Mouse (Mus musculus) lung, adult 18-20 months (tissue): Measurements from ENCODE around the gene Nupr1l.
"Not testable (repeated sequence)": the region's sequence is repeated elsewhere in the genome, so short reads cannot be mapped to it uniquely, and the experiment has no call there.

Source experiments
- DNase-seq, 2 experiments: peaks; one replicate each; pipeline ENCODE4 v3.0.0; 2022; ENCODE audit warnings: mixed read lengths in 2 of 2

The Nupr1l gene

DNA sequence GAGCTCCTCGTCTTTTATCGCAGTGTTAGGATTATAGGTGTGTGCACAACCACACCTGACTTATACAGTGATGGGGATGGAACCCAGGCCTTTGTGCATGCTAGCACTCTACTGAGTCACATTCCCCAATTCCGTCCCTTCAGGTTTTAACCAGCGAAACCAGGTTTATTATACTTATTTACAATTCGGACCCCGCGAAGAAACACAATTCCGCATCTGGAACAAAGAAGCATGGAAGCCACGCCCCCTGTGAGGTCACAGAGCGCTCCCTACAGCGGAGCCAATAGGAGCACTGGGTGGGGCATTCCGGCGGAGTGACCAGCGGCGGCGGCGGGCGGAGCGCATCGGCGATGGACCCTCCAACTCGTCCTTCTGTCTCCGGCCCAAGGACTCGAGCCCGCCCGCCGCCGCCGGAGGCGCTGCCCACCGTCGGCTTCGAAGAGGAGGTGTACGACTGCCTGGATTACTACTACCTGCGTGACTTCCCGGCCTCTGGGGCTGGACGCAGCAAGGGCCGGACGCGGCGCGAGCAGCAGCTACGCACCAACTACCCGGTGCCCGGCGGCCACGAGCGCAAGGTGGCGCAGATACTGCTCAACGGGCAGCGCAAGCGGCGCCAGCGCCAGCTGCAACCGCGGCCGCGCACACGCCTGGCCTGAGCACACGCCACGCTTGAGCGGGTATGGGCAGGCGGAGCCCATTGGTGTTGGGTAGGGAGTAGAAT is at the start of gene Nupr1l:
Gene Nupr1l (plus strand): TSS at position 299 of the 724 bp plus-strand sequence.
- DNase-seq: peak; percentile 92 to 94

DNA sequence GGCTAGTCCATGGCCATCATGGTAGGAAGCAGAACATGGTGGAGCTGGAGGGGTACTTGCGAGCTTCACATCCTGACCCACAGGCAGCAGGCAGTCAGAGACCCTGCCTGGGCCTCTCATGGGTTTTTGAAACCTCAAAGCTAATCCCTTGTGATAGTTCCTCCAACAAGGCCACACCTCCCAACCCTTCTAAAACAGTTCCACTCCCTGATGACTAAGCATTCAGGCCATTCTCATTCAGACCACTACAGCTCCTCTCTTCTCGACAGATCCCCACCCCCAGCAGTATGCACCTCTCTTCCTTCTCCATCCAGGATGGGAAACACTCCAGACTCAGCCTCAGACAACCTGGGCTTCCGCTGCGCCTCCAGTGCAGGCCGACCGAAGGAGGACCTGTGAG is 46.0 kb upstream of the Nupr1l start:
- DNase-seq: no peak

DNA sequence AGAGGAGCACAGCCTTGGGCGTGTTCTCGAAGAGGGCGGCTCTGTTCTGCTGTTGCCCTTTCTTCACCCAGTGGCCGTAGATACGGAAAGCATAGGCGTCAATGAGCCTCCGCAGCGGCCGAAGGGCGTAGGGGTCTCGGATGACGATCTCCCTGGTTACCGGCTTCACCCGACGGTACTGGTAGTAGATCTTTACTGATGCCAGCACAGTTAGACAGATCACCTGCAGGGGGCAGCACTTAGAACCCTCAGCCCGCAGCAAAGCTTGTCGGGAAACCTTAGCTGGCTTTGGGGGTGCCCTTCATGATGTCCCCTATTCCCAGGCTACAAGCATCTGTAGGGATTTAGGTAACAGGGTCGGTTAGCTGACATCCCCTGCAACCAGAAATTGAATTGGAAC is 43.9 kb upstream of the Nupr1l start:
- peak; percentile 19 to 35 for DNase-seq

DNA sequence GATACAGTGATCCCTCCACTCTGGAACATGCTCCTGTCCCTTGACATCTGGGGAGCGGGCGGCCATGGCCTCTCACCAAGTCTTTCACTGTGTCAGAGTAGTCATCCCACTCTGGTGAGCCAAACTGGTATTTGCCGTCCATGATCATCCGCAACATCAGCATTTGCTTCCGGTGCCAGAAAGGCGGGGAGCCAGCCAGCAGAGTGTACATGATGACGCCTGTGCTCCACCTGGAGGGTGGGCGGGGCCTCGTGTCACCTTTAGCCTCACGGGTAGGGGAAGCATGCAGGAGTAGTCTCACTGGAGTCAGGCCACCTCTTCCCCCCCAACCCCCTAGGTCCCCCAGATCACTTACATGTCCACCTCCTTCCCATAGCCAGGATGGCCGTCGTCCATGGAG is 42.5 kb upstream of the Nupr1l start:
- no peak for DNase-seq

DNA sequence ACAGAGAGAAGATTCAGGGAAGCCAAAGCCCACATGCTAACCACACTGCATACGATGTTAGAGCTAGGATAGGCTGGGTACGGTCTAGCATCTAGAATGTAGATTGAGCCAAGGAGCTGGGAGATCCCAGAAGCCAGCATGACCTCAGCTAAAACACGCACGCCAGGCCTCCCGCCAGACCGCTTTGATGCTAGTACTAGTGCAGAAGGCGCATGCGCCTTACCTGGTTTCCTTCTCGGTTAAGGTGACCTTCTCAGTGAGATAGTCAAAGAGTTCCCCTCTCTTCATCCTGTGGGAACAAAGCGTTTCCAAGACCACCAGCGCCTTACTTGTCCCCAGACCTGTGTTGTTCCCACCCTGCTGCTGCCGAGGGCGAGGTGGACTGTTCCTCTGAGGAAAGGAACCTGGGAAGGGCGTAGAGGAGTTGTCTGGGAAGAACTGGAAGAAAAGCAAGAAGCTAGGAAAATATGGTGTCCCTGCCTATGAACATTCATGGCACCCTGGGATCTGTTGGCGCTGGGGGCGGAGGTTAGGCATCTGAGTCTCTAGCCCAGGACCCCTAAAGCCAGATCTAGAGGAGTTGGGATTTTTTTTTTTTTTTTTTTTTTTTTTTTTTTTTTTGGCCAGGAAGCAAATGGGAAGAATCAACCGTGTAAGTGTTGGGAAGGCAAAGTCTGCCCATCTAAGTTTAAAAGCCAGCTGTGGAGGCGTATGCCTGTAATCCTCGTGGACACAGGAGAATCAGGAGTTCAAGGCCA is 38.9 kb upstream of the Nupr1l start:
- DNase-seq: no peak

DNA sequence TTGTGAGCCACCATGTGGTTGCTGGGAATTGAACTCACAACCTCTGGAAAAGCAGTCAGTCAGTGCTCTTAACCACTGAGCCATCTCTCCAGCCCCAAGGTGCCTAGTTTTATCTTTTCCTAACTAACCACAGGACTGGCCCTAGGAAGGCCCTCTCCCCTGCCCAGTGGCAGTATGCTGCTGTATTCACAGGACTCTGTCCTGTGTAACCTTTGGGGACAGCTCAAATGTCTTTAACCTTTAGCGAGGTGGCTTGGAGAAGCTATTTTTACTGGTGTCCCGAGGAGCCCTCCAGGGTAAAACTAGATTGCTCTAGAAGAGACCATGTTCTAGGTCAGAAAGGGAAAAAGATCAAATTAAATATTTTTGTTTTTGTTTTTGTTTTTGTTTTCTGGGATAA is 37.1 kb upstream of the Nupr1l start:
- DNase-seq: no peak

DNA sequence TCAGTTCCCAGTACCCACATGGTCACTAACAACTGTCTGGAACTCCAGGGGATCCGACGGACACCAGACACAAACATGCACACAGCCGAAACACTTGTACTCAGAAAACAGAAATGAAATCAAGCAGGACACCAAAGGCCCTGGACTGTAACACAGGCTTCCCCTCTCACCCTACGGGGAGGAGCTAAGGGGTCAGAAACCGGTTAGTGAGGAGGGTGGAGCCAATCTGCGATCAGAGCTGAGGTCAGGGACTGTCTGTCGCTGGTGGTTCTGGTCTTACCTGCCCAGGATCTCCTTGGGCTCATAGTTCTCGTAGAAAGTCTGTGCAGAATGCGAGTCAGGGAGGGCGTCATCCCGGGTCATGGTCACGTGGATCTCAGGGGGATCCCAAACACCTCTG is 34.4 kb upstream of the Nupr1l start:
- no peak for DNase-seq

DNA sequence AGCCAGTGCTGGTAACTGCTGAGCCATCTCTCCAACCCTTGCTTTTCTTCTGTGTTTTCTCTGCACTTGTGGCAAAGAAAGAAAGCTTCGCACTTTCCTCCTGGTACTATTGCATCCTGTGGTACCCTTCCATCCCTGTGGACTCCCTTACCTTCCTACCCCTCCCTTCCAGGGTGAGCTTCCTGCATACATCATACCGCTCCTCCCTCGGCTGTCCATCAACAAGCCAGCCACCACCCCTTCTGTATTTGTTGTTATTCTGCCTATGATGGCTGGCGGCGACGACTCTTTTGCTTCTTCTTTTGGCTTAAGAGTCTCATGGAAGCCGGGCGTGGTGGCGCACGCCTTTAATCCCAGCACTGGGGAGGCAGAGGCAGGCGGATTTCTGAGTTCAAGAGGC is 33.2 kb upstream of the Nupr1l start:
- no peak for DNase-seq

DNA sequence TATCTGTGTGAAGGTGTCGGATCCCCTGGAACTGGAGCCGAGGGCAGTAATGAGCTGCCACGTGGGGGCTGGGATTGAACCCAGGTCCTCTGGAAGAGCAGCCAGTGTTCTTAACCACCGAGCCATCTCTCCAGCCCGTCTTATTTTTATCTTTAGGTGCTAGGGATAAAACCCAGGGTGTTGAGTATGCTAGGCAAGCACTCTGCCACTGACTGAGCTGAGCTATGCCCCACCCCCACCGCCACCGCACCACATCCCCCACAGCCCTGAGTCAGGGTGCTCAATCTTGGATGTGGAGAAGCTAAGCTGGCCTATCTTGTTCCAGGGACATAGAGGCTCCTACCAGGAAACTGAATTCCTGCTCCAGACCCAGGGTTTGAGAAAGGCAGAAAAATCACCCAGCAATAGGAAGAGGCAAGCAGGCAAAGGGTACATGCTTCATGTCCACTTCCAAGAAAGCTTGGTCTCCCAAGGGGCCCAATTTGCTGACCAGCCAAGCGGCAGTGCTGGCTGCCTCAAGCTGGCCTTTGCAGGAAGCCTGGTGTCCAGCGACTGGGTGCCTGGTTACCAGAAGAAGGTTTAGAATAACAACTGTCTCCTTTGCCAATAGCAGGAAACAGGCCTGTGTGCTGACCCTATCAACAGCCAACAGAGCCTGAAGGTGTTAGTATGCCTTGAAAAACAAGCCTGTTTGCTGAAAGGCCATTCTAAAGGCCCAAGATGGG is 30.4 kb upstream of the Nupr1l start:
- no peak for DNase-seq

DNA sequence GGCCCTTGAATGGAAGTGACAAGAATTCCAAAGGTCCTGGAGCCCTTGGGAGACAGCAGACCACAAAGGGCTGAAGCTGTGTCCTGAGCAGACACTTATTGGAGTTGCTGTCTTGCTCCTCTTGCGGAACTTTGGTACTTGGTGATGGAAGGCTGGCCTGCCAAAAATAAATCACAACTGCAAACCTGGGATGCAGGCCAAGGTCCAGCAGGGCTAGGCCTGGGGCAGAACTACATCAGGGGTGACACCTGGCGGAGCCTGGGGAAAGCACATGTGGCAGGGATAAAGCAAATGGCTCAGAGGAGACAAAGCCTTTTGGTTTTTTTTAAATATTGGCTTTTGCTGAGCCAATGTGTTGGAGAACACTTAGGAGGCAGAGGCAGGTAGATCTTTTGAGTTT is 29.4 kb upstream of the Nupr1l start:
- peak; percentile 33 to 36 for DNase-seq

DNA sequence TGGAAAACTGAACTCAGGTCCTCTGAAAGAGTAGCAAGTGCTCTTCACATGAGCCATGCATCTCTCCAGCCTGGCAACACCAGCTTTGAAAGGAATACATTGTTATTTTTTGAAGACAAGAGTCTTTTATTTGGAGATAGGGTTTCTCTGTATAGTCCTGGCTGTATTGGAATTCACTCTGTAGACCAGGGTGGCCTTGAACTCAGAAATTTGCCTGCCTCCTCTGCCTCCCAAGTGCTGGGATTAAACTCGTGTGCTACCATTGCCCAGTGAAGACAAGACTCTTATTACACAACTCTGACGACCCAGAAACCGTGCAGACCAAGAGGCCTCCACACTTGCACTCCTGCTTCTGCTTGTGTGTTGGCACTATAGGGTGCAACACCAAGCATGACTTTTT is 28.5 kb upstream of the Nupr1l start:
- DNase-seq: no peak

DNA sequence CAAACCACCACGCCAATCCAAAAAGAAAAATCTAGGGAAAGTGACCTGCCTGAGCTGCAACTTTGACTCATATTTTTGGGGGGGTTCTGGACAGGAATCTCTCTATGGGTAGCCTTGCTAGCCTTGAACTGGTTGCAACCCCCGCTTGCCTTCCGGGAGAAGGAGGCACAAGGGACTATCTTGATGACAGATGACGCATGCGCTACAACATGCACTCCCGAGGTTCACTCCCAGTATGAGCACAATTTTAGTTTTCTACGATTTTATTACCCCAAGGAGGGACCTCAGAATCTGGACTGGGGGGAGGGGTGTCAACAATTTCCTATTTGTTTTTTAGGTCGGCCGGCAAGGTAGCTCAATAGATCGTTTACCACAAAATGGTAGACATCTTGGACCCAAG is 22.1 kb upstream of the Nupr1l start:
- no peak for DNase-seq

DNA sequence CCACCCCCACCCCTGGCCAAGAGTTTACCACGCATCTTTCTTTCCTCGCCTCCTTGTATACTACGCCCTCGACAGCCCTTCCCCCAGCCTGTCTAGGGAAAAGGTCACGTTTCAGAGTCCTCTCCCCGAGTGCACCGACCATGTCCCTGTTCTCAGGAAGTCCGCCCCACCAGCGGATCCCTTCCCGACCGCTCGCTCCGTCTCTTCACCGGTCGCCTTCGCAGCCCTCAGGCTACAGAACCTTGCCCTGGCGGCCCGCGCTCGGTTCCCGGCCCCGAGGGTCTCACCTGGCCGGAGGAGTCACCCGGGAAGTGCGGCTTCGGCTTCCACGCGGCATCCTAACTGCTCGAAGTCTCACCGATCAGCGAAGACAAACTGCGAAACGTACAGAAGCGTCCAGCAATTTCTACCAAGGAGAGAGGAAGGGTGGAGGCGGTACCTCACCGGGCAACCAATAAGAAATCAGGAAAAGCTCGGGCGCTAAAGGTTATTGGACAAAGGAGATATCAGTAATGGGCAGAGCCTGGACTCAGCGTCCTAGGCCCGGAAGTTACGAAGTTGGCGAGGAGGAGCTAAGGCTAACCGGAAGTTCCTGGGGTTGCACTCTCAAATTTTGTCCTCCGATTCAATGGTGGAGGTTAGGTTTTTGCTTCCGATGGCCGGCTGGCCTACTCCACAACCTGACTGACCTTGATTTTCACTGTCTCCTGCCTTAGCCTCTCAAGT is 21.3 kb upstream of the Nupr1l start, which contains the start of gene Chchd2:
Gene Chchd2 (minus strand): TSS at position 560 of the 726 bp plus-strand sequence.
- DNase-seq: peak; percentile 97

DNA sequence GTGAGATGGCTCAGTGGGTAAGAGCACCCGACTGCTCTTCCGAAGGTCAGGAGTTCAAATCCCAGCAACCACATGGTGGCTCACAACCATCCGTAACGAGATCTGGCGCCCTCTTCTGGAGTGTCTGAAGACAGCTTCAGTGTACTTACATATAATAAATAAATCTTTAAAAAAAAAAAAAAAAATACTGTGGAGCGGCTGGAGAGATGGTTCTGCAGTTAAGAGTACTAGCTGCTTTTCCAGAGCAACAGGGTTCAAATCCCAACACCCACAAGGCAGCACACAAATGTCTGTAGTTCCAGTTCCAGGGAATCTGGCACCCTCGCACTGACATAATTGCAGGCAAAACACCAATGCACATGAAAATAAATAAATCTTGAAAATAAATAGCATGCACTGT is 17.9 kb upstream of the Nupr1l start:
- not testable (repeated sequence) for DNase-seq

DNA sequence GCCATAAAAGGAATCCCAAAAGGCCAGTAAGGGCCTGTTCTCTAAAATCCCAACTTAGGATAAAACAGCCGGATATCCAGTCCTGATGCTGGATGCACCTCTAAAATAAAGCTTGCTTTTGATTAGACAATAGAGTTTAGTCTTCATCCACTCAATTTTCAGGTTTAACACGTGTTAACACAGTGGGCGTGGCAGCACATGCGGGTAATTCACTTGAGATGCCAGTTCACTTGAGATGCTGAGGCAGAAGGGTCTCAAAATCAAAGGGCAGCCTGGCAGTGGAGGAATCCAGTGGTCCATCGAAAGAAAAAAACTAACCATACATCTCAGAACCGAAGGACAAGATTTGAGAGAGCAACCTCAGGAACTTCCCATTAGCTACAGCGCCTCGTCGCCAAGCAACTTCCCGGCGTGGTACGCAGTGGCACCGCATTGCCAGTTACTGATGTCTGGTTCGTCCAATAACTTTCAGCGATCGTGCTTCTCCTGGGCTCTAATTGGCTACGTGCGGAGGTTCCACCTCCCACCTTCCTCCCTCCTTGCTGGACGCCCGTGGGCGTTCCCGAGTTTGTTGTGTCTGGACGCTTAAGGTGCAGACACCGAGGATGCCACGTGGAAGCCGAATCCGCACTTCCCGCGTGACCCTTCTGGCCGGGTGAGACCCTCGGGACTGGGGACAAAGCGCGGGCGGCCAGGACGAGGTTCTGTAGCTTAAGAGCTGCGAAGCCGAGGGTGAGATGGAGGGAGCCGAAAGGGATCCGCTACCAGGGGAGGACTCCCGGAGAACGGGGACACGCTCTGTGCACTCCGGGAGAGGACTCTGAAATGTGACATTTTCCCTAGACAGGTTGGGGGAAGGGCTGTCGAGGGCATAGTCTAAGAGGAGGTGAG is 12.9 kb upstream of the Nupr1l start, which contains the start of gene Zbed5:
Gene Zbed5 (plus strand): TSS at position 526 of the 891 bp plus-strand sequence.
- peak; percentile 91 to 93 for DNase-seq

DNA sequence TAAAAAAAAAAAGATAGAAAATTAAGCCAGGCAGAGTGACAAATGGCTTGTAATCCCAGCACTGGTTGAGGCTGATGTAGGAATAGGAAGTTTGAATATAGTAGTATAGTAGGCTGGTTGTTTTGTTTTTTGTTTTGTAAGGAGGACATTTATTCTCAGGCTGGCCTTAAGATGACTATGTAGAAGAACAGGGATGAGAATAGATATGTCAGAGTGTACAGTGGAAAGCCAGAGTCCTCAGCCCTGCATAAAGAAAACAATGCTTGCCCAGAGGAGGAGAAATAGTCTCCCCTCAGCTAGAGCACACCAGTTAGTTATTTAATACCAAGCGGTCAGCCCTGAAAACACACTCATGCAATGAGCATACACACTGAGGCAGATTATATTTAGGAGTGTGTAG is 9.9 kb upstream of the Nupr1l start, which contains the start of gene Phkg1:
Gene Phkg1 (minus strand): TSS at position 101 of the 400 bp plus-strand sequence.
- no peak for DNase-seq

DNA sequence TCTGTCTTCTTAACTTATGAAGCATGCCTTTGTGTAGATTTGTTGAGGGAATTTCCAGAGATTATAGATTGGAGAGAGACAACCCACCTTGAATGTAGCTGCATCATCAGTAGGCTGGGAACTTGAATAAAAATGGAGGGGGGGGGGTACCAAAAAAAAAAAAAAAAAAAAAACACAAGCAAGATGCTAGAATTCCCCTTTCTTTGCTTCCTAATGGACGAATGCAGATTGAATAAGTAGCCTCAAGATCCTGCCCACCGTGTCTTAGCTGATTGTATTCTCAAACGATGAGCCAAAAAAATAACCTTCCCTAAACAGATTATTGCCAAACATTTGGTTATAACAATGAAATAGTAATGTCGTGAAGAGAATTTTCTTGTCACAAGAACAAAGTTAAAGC is 565 bp upstream of the Nupr1l start:
- DNase-seq: no peak

DNA sequence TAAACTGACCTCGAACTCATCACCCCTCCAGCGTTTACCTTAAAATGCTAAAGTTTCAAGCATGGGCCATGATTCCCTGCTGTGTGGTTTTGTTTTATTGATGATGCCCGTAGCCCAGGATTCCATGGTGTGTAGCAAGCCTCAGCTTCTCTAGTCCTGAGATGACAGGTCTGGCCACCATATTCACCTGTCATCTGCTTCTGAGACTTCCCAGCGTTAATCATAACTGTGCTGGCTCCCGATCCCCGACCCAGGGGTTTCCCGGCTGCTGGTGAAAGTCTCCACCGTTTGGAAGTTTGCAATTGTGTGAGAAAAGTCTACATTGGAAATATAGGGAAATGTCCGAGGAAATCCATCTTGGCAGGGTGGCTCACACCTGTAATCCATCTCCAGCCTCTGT is 807 bp downstream of the Nupr1l start:
- no peak for DNase-seq

DNA sequence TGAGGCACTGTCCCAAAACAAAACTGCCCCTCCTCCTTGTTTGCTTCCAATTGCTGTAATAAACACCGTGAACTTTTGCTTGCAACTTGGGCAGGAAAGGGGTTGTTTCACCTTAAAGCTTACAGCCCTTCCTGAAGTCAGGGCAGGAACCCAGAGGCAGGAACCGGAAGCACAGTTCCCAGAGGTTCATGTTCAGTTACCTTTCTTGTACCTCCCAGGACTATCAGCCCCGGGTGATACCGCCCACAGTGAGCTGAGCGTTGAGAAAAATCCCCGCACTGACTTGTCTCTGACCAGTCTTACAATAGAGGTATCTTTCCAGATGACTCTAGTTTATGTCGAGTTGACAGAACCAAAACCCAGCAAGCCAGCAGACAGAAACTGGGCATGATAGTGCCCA is 1.3 kb downstream of the Nupr1l start:
- no peak for DNase-seq

DNA sequence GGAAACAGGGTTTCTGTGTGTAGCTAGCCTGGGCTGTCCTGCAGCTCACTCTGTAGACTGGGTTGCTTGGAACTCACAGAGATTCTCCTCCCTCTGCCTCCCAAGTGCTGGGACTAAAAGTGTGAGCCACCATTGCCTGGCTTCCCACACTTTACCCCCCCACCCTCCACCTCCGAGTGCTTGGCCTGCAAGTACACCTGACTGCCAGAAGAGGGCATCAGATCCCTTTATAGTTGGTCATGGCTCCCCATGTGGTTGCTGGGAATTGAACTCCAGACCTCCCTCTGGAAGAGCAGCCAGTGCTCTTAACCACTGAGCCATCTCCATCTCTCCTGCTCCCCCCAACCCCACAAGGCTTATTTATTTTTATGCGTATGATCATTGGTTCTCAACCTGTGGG is 5.7 kb downstream of the Nupr1l start:
- DNase-seq: peak in 1 of 2 experiments; percentile 35

DNA sequence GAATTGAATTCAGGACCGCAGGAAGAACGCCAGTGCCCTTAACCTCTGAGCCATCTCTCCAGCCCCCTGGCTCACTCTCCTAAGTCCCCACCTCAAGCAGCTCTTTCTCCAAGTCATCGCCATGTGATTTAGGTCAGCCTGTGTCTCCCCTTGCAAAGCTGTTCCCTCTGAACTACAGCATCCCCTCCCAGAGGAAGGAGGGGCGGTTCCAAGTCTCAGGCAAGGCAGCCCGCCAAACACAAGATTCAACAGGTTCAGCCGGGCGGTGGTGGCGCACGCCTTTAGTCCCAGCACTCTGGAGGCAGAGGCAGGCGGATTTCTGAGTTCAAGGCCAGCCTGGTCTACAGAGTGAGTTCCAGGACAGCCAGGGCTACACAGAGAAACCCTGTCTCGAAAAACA is 7.2 kb downstream of the Nupr1l start:
- DNase-seq: not testable (repeated sequence)
